Mouse (Mus musculus) ES-Bruce4 (cell line): ENCODE measurements at regions not wholly inside any gene's neighbourhood (a gene's known extent, or its start where the extent isn't known, plus 50 kb on each side); places are given as distances from the start of the nearest gene placed in this dataset.

Experiments used
- H3K27ac ChIP-seq: 2 replicates; pipeline ENCODE4 v1.5.1; 2012; ENCODE audit warnings: low read length, inconsistent platforms; ENCODE audit not compliant: insufficient read depth
- H3K27me3 ChIP-seq: 2 replicates; pipeline ENCODE4 v1.6.1; 2012; ENCODE audit warnings: mild to moderate bottlenecking, low read length, inconsistent platforms; ENCODE audit not compliant: control insufficient read depth, poor library complexity, insufficient read depth, severe bottlenecking
- H3K36me3 ChIP-seq: 2 replicates; pipeline ENCODE4 v1.6.1; 2012; ENCODE audit warnings: inconsistent platforms, mild to moderate bottlenecking, low read length, moderate library complexity; ENCODE audit not compliant: control insufficient read depth, poor library complexity, insufficient read depth, severe bottlenecking
- H3K4me1 ChIP-seq: one replicate; pipeline ENCODE4 v1.8.1; 2011; ENCODE audit warnings: low read length; ENCODE audit not compliant: control insufficient read depth, insufficient read depth
- H3K4me3 ChIP-seq: 2 replicates; pipeline ENCODE4 v1.5.1; 2011; ENCODE audit warnings: low read depth, mild to moderate bottlenecking, low read length
- H3K9ac ChIP-seq: 2 replicates; pipeline ENCODE4 v1.6.1; 2012; ENCODE audit warnings: low read depth, mild to moderate bottlenecking, inconsistent platforms; ENCODE audit not compliant: poor library complexity, severe bottlenecking
- H3K9me3 ChIP-seq: replicated peaks from 2 replicates; pipeline ENCODE4 v1.6.1; 2012; ENCODE audit warnings: mild to moderate bottlenecking, low read length, inconsistent platforms; ENCODE audit not compliant: control insufficient read depth, poor library complexity, insufficient read depth, severe bottlenecking
- CTCF ChIP-seq: IDR thresholded peaks from one replicate; pipeline ENCODE4 v1.8.1; 2011; ENCODE audit warnings: low read depth, low read length
- EP300 ChIP-seq: IDR thresholded peaks from 2 replicates; pipeline ENCODE4 v1.6.1; 2011; ENCODE audit warnings: low read depth, low read length; ENCODE audit not compliant: insufficient read depth
- POLR2A ChIP-seq: IDR thresholded peaks from one replicate; pipeline ENCODE4 v1.8.1; 2011; ENCODE audit warnings: low read length; ENCODE audit not compliant: insufficient read depth

DNA sequence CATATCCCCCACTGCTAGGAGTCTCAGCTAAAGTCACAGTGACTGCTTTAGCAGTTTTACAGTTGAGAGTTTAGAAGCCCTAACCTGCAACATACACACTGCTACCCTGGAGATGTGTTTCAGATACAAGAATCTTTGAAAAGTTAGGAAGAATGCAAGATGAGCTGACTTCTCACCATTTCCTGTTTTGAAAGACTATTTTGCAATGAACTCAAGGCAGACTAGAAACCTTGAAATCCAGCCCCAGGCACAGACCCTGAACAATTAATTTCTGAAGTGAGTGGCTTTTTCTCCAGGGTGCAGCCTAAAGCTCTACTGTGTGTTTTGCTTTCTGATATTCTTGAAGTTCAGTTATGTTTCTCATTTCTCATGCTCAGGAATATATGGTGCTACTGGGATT lies 440.6 kb downstream of the Nebl start:
- Histone ChIP-seq H3K27me3 (no peaks in the 10 kb centered on the region), H3K4me1 (no peaks in the 10 kb centered on the region), H3K9ac (no peak overlapping the region), H3K4me3 (no peak overlapping the region), H3K27ac (no peak overlapping the region), H3K36me3 (no peaks in the 10 kb centered on the region), H3K9me3 (no peaks in the 10 kb centered on the region)
- TF ChIP-seq EP300: no peak
- no peak for TF ChIP-seq POLR2A
- TF ChIP-seq CTCF: no peak

DNA sequence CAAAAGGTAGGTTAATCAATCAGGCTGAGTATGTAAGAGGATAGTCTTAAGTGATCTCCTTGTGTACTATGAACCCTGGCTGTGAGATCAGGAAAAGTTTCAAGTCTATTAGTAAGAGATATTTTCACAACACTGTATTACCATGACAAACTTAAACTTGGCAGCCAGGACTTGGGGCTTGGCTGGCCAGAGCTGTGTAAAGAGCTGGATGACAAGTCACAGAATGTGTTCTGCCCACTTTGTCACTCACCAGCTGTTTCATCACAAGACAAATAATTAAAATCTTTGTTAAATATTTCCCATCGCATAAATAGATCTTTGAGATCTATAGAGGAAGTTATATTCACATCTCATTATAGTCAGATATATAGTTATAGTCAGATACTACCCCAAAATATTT lies 443.7 kb downstream of the Nebl start:
- Histone ChIP-seq H3K4me3 (no peak overlapping the region), H3K27ac (no peak overlapping the region), H3K4me1 (no peaks in the 10 kb centered on the region), H3K9me3 (0 out of 2 replicates have a peak, but pooled peaks cover 3% of the 10 kb centered on the region), H3K9ac (no peak overlapping the region), H3K36me3 (no peaks in the 10 kb centered on the region), H3K27me3 (no peaks in the 10 kb centered on the region)
- no peak for TF ChIP-seq EP300
- TF ChIP-seq CTCF: no peak
- no peak for TF ChIP-seq POLR2A

DNA sequence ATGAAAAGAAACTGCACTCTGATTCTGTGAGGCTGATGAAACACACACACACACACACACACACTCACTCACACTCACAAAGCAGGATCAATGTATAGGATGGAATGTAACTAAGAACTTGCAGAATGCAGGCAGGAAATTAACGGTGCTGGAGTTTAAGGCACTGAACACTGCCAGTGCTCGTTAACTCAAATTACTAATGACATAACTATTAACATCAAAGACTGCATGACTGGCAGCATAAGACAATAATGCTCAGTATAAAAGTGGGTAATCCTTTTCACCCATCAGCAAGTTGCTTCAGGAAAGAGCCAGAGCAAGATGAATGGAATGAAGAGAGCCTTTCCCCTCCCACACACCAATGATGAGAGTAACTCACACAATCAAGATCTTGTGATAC lies 481.3 kb downstream of the Nebl start:
- TF ChIP-seq CTCF: no peak
- no peak for TF ChIP-seq EP300
- no peak for TF ChIP-seq POLR2A
- H3K9me3 ChIP-seq: no peaks in the 10 kb centered on the region
- H3K27me3 ChIP-seq: no peaks in the 10 kb centered on the region
- H3K4me1 ChIP-seq: no peaks in the 10 kb centered on the region
- H3K9ac ChIP-seq: no peak overlapping the region
- no peak overlapping the region for H3K27ac ChIP-seq
- H3K4me3 ChIP-seq: no peak overlapping the region
- H3K36me3 ChIP-seq: no peaks in the 10 kb centered on the region

DNA sequence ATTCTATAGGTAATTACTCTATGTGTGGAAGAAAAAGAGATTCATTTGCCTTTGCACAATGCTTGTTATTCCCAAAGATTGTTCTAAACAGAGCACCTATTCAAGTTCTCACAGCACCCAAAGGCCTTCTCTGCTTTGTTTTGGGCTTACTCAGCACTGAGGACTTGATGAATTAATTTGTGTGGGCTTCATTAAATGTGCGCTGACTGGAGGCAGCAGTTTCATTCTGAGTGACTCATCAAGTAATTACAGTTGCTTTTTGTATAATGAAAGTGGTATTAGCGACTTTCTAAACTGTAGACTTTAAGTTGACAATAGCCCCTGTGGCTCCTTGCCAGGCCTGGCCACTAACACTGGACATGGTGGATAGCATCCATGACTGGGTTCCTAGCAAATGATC lies 485.4 kb downstream of the Nebl start:
- H3K27ac ChIP-seq: no peak overlapping the region
- H3K4me1 ChIP-seq: no peaks in the 10 kb centered on the region
- H3K9ac ChIP-seq: no peak overlapping the region
- H3K4me3 ChIP-seq: no peak overlapping the region
- TF ChIP-seq EP300: no peak
- H3K27me3 ChIP-seq: no peaks in the 10 kb centered on the region
- H3K9me3 ChIP-seq: no peaks in the 10 kb centered on the region
- H3K36me3 ChIP-seq: no peaks in the 10 kb centered on the region

DNA sequence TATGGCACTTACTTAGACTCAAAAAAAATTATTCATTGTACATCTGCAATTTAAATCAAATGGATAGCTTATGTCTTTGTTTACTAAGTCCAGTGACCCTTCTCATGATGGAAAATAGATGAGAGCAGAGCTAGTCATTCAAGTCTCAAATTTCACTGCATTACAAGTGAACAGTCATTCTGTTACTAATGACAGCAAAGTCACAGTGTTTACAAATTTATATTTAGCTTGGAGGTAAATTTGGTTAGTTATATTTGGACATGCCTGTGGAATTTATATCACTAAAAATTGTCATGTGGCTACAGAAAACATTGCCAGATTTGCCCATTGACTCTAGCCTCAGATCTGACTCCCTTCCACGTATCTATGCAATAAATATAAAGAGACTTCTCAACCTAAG lies 515.7 kb downstream of the Nebl start:
- H3K27me3 ChIP-seq: no peaks in the 10 kb centered on the region
- H3K4me1 ChIP-seq: no peaks in the 10 kb centered on the region
- H3K9me3 ChIP-seq: no peaks in the 10 kb centered on the region
- H3K9ac ChIP-seq: no peak overlapping the region
- H3K4me3 ChIP-seq: no peak overlapping the region
- no peaks in the 10 kb centered on the region for H3K36me3 ChIP-seq
- no peak overlapping the region for H3K27ac ChIP-seq
- TF ChIP-seq CTCF: no peak
- TF ChIP-seq POLR2A: no peak
- no peak for TF ChIP-seq EP300

DNA sequence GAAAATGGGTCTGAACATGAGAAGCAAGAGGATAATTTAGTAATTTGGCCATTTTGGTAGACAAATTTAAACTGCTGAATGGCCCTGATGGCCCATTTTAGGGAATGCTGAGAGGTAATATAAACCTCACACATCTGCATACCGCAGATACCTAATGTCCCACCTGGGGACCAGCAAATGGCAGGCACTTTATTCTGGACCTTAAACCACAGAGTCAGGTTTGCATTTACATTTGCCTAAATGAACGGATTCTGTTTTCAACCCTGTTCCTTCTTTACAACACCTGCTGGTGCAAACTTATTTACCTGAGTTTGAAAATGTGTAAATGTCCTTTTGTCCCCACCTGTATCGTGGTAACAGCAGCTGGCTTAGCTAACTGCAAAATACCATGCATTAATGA lies 516.4 kb downstream of the Nebl start:
- Histone ChIP-seq H3K9ac (no peak overlapping the region), H3K4me3 (no peak overlapping the region), H3K36me3 (no peaks in the 10 kb centered on the region)

DNA sequence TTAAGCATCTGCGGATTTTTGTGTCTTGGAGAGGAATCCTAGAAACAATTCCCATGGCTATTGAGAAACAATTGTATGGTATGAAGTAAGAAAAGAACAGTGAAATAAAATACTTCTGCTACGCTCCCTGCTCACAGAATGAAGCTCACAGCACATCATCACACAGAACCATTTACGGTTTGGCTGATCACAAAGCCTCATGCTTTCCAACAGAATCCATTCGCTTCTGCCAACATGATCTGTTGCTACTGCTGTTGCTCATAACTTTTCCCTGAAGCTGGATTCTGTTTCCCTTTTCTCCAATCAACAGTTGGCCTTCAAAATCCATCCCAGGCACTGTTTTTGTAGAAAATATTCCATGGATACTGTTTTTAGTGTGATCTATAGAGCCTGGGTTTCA lies 518.7 kb downstream of the Nebl start:
- Histone ChIP-seq H3K36me3 (no peaks in the 10 kb centered on the region), H3K27ac (no peak overlapping the region), H3K9me3 (no peaks in the 10 kb centered on the region), H3K9ac (no peak overlapping the region), H3K27me3 (no peaks in the 10 kb centered on the region), H3K4me1 (no peaks in the 10 kb centered on the region), H3K4me3 (no peak overlapping the region)
- TF ChIP-seq POLR2A: no peak
- TF ChIP-seq CTCF: no peak
- TF ChIP-seq EP300: no peak

More for the DNA sequence above, 516.4 kb downstream of the Nebl start:
- Histone ChIP-seq H3K4me1 (no peaks in the 10 kb centered on the region), H3K9me3 (no peaks in the 10 kb centered on the region), H3K27ac (no peak overlapping the region), H3K27me3 (no peaks in the 10 kb centered on the region)
- no peak for TF ChIP-seq CTCF
- TF ChIP-seq POLR2A: no peak
- no peak for TF ChIP-seq EP300
